Mouse (Mus musculus): ENCODE results near the gene Sntb2. TPM values are rescaled to one million over a fixed set of nuclear protein-coding genes. Genes with fewer than 3 reads are reported as not detected.

Gene Sntb2
- 6.2 and 21.4 TPM in 2 replicates for polyA plus RNA-seq (2012; ENCODE audit: low replicate concordance)

GRCm38 (mm10) chr8:106935324-106935869 is at the start of gene Sntb2:
Gene Sntb2, plus strand, starts transcription at chr8:106935750.

DNA sequence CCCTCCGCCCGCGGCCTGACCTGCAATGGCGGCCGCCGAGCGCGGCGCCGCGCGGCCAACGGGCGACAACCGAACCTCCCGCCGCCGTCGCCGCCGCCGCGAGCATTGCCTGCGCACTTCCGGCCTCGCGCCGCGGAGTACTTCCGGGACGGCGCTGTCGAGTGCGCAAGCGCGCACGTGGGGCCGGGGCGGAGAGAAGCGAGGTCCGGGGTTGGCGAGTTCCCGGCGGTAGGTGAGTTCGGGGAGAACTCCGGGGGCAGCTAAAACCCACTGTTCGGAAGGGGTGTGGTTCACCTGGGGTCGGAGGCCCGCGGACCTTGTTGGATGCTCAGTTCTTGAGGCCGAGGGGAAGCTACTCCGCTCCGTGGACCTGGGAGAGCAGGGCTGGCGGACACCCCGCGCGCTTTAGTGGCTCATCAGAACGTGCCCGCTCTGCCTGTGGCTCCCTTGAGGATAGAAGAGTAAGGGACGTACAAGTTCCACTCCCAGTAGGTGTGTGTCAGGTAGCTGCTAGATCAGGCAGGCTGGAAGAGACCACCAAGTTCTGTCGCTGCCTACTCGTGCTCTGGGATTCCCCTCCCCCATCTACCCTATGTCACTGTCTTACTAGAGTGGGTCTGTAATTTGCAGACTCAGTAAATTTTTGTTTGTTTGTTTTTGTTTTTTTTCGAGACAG is 41.9 kb upstream of the Sntb2 start, which contains the start of gene Utp4:
Gene Utp4, plus strand, starts transcription at position 156 of the 676 bp plus-strand sequence.

GRCm38 (mm10) chr8:107030650-107031576 is 95.4 kb downstream of the Sntb2 start, which contains the start of gene Vps4a:
Gene Vps4a, plus strand, starts transcription at chr8:107031222.

GRCm38 (mm10) chr8:107048061-107048941 is 112.8 kb downstream of the Sntb2 start, which contains the start of gene Pdf:
Gene Pdf, minus strand, starts transcription at chr8:107048614.

GRCm38 (mm10) chr8:107056076-107056972 is 120.8 kb downstream of the Sntb2 start, which contains the start of the genes Cog8 and Nip7:
Gene Cog8, minus strand, starts transcription at chr8:107056689.
Gene Nip7, plus strand, starts transcription at chr8:107056877.

DNA sequence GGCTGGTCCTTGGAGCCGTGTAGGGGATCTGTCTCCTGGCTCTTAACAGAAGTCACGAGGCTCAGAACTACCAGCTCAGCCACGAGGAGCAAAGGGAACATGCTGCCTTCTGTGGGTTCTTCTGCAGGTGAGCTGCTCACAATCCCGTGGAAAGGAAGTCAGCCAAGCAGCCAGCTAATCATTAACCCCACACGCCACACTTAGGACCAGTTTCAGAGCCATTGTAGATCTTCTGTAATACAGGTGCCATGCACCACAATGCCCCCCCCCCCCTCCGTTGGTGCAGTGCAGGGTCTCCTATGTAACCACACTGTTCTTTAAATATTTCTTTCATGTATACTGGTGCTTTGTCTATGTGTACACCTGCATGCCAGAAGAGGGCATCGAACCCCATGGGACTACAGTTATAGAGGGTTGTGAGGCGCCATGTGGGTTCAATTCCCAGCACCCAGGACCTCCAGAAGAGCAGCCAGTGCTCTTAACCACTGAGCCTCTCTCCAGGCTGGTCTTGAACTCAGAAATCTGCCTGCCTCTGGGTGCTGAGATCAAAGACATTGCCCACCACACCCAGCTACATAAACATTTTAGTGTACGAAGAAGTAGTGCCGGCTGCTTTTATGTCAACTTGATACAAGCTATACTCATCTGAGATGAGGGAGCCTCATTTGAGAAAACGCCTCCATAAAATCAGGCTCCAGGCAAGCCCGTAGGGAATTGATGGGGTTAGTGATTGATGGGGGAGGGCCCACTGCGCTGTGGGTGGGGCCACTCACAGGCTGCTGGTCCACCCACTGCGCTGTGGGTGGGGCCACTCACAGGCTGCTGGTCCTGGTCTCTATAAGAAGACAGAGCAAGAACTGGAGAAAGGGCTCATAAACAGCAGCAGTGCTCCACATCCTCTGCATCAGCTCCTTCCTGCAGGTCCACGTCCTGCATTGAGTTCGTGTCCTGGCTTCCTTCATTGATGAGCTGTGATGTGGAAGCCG is 130.3 kb downstream of the Sntb2 start, which contains the start of gene Tmed6:
Gene Tmed6, minus strand, starts transcription at position 134 of the 986 bp plus-strand sequence.

Other genes with a start within 250 kb of the Sntb2 start
- 0.03 TPM in 1 of 2 replicates, not detected in the other for gene Has3, start 65.5 kb upstream of the Sntb2 start, polyA plus RNA-seq (2012; ENCODE audit: low replicate concordance)
- 5.1 and 5.7 TPM in 2 replicates for gene Utp4, start 42.1 kb upstream of the Sntb2 start, polyA plus RNA-seq (2012; ENCODE audit: low replicate concordance)
- gene Vps4a, start 95.5 kb downstream of the Sntb2 start, polyA plus RNA-seq (2012; ENCODE audit: low replicate concordance): 16.6 and 22.4 TPM in 2 replicates
- 3.1 and 6.9 TPM in 2 replicates for gene Pdf, start 112.9 kb downstream of the Sntb2 start, polyA plus RNA-seq (2012; ENCODE audit: low replicate concordance)
- 19.8 and 34.4 TPM in 2 replicates for gene Cog8, start 120.9 kb downstream of the Sntb2 start, polyA plus RNA-seq (2012; ENCODE audit: low replicate concordance)
- gene Nip7, start 121.1 kb downstream of the Sntb2 start, polyA plus RNA-seq (2012; ENCODE audit: low replicate concordance): 6.1 and 7.3 TPM in 2 replicates
- gene Tmed6, start 129.9 kb downstream of the Sntb2 start, polyA plus RNA-seq (2012; ENCODE audit: low replicate concordance): not detected in 2 replicates
- gene Terf2, start 160.8 kb downstream of the Sntb2 start, polyA plus RNA-seq (2012; ENCODE audit: low replicate concordance): 22.0 and 22.2 TPM in 2 replicates
- gene Cyb5b, start 214.9 kb downstream of the Sntb2 start, polyA plus RNA-seq (2012; ENCODE audit: low replicate concordance): 8.8 and 13.7 TPM in 2 replicates

Data from hematopoietic multipotent progenitor cell, adult 10-12 weeks (in vitro differentiated cells).